Mouse (Mus musculus) olfactory bulb, adult 2 months (tissue): Measurements from ENCODE around the gene Polr2e. TPM values are rescaled to one million over a fixed set of nuclear protein-coding genes. Genes with fewer than 3 reads are reported as not detected.

Source experiments
- H3K27ac ChIP-seq: fragments of 200-500 bp; 2 replicates; pipeline ENCODE4 v1.5.1; 2012; ENCODE audit warnings: low read depth, low read length; ENCODE audit not compliant: insufficient read depth
- H3K4me1 ChIP-seq: fragments of 200-500 bp; 2 replicates; pipeline ENCODE4 v1.6.1; 2012; ENCODE audit warnings: low read length; ENCODE audit not compliant: control insufficient read depth, insufficient read depth
- H3K4me3 ChIP-seq: fragments of 200-500 bp; 2 replicates; pipeline ENCODE4 v1.5.1; 2012; ENCODE audit warnings: mild to moderate bottlenecking, low read depth, low read length, moderate library complexity; ENCODE audit not compliant: insufficient read depth
- CTCF ChIP-seq: fragments of 200-500 bp; IDR thresholded peaks from 2 replicates; pipeline ENCODE4 v1.5.1; 2012; ENCODE audit warnings: low read depth, mild to moderate bottlenecking, low read length, moderate library complexity; ENCODE audit not compliant: insufficient read depth
- POLR2A ChIP-seq: fragments of 200-500 bp; IDR thresholded peaks from 2 replicates; pipeline ENCODE4 v1.6.1; 2012; ENCODE audit warnings: mild to moderate bottlenecking, low read depth, low read length, moderate library complexity; ENCODE audit not compliant: insufficient read depth
- WGBS: fragments of 180-500 bp; shearing (Covaris S2); methylation state at CpG from one replicate; pipeline ENCODE4 v1.1.7; 2018; 5-methylcytosine and 5-hydroxymethylcytosine counted together
- polyA plus RNA-seq: library from polyadenylated mRNA; stranded (reverse); fragments of >200 nt; gene quantifications from 2 replicates; pipeline ENCODE4 v1.2.4, GENCODE M21; 2012; ENCODE audit warnings: low replicate concordance; ENCODE audit not compliant: missing spikeins, insufficient read depth, insufficient read length

Gene Polr2e
- polyA plus RNA-seq, 1 experiment = not detected

- Histone ChIP-seq H3K27ac (no peak overlapping the region), H3K4me1 (no peaks in the 10 kb centered on the region), H3K4me3 (no peak overlapping the region)
- no peak for TF ChIP-seq POLR2A
- no peak for TF ChIP-seq CTCF
- 94% methylated on average over 13 of the region's 13 CpGs for WGBS
These were observed 11.1 kb downstream of the Polr2e start for GRCm38 (mm10) chr10:80028521-80028846.

DNA sequence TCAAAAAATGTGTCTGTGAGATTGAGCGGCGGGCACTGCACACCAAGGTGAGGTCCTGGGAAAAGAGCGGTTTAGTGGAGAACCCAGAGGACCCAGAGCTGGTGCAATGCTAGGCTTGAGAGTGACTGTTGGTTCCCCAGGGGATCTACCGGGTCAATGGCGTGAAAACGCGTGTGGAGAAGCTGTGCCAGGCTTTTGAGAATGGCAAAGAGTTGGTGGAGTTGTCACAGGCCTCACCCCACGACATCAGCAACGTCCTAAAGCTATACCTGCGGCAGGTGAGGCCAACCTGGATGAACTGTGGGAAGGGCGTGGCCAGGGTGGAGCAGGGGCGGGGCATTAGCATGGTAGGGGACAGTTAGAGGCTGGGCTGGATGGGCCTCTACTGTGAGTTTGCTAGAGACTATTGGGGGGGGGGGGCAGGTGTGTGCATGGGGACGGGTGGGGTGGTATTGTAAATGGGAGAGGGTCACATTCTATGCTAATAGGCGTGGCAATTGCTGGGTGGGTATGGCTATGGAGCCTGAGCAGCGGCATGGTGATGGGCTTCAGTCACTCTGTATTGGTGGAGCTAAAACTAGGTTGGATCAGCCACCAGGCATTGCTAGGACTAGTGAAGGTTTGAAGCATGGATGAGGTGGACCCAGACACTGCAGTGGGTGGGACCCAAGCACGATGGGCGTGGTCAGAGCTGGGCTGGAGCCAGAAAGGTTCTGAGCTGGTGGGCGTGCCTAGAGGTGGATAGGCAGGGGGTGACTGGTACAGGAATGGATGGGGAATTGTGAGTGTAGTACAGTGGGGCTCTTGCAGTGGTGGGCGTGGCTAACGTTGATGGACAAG, 11.7 kb downstream of the Polr2e start:
- Histone ChIP-seq H3K4me1 (no peaks in the 10 kb centered on the region), H3K27ac (no peak overlapping the region), H3K4me3 (no peak overlapping the region)
- WGBS = 74% methylated on average over 20 of the region's 20 CpGs
- TF ChIP-seq POLR2A (no peak), CTCF (no peak)

DNA sequence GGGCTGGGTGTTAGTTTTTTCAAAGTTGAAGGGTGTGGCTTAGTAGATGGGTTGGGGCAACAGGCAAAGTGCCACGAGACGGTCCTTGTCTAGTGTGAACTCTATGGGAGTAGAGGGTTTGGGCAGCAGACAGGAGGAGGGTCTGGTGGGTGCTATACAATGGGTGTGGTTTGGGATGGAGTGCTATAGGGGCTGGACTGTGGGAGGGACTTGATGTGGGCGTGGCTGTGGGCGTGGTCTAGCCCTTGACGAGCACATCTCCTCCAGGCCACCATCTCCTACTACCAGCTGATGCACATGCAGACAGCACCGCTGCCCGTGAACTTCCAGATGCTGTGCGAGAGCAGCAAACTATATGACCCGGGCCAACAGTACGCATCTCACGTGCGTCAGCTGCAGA, 13.7 kb downstream of the Polr2e start:
- Histone ChIP-seq H3K4me3 (no peak overlapping the region), H3K27ac (no peak overlapping the region), H3K4me1 (no peaks in the 10 kb centered on the region)
- TF ChIP-seq CTCF = no peak
- TF ChIP-seq POLR2A = no peak
- WGBS = 66% methylated on average over 12 of the region's 12 CpGs

GRCm38 (mm10) chr10:80025463-80025862, 14.1 kb downstream of the Polr2e start:
- no peak for TF ChIP-seq CTCF
- TF ChIP-seq POLR2A = no peak
- H3K4me3 ChIP-seq = no peak overlapping the region
- 75% methylated on average over 10 of the region's 10 CpGs for WGBS
- H3K27ac ChIP-seq = no peak overlapping the region
- no peaks in the 10 kb centered on the region for H3K4me1 ChIP-seq

GRCm38 (mm10) chr10:80025044-80025347, 14.6 kb downstream of the Polr2e start:
- no peak for TF ChIP-seq CTCF
- TF ChIP-seq POLR2A = no peak
- Histone ChIP-seq H3K27ac (no peak overlapping the region), H3K4me3 (no peak overlapping the region), H3K4me1 (peaks cover 2% of the 10 kb centered on the region)
- WGBS = 66% methylated on average over 4 of the region's 4 CpGs

- H3K4me3 ChIP-seq = no peak overlapping the region
- H3K27ac ChIP-seq = no peak overlapping the region
- 76% methylated on average over 15 of the region's 15 CpGs for WGBS
- no peak for TF ChIP-seq POLR2A
- TF ChIP-seq CTCF = no peak
- H3K4me1 ChIP-seq = peaks cover 3% of the 10 kb centered on the region
These were observed 15.2 kb downstream of the Polr2e start for GRCm38 (mm10) chr10:80024229-80025043.

GRCm38 (mm10) chr10:80023758-80024157, 15.8 kb downstream of the Polr2e start:
- H3K27ac ChIP-seq = no peak overlapping the region
- TF ChIP-seq POLR2A (no peak), CTCF (no peak)
- WGBS = 80% methylated on average over 5 of the region's 5 CpGs
- peaks cover 3% of the 10 kb centered on the region for H3K4me1 ChIP-seq
- no peak overlapping the region for H3K4me3 ChIP-seq

GRCm38 (mm10) chr10:80022806-80023205, 16.8 kb downstream of the Polr2e start:
- 90% methylated on average over 8 of the region's 8 CpGs for WGBS
- Histone ChIP-seq H3K4me1 (peaks cover 3% of the 10 kb centered on the region), H3K27ac (no peak overlapping the region), H3K4me3 (no peak overlapping the region)
- TF ChIP-seq CTCF (no peak), POLR2A (no peak)

- Histone ChIP-seq H3K4me1 (peaks cover 3% of the 10 kb centered on the region), H3K4me3 (no peak overlapping the region), H3K27ac (no peak overlapping the region)
- WGBS = 82% methylated on average over 12 of the region's 12 CpGs
- TF ChIP-seq POLR2A (no peak), CTCF (no peak)
These were observed 17.4 kb downstream of the Polr2e start for GRCm38 (mm10) chr10:80022164-80022563.
